Mouse (Mus musculus): ENCODE data around the gene Rara.
A peak's percentile ranks its signal among the peaks of the same experiment; 100 is the strongest.
"Not testable (repeated sequence)": the region's sequence is repeated elsewhere in the genome, so short reads cannot be mapped to it uniquely, and the experiment has no call there.

Rara gene

GRCm38 (mm10) chr11:98968716-98969495 is 41.3 kb downstream of the Rara start:
- DNase-seq (ENCODE audit: low read depth), result peak; percentile 58

- DNase-seq (ENCODE audit: low read depth), result peak; percentile 26
These were observed 41.9 kb downstream of the Rara start for GRCm38 (mm10) chr11:98969496-98969927.

- peak; percentile 16 for DNase-seq (ENCODE audit: low read depth)
These were observed 42.7 kb downstream of the Rara start for GRCm38 (mm10) chr11:98970191-98970925.

- DNase-seq (ENCODE audit: low read depth), result peak; percentile 29
These were observed 43.9 kb downstream of the Rara start for GRCm38 (mm10) chr11:98971316-98972031.

DNA sequence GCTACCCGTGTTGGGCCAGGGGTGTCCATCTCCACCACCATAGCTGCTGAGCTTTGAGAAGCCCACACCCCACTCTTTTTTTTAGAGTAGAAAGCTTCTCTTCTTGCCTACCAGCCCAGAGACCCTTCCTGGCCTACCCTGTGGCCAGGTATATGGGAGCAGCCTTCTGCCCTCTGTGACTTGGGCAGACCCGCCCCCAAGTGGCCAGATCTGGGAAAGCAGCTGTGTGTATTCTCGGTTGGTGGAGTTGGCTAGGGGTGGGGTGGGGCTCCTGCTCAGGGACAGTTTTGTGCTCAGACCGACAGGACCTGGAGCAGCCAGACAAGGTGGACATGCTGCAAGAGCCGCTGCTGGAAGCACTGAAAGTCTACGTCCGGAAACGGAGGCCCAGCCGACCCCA is 44.6 kb downstream of the Rara start:
- DNase-seq (ENCODE audit: low read depth), result peak; percentile 89

DNA sequence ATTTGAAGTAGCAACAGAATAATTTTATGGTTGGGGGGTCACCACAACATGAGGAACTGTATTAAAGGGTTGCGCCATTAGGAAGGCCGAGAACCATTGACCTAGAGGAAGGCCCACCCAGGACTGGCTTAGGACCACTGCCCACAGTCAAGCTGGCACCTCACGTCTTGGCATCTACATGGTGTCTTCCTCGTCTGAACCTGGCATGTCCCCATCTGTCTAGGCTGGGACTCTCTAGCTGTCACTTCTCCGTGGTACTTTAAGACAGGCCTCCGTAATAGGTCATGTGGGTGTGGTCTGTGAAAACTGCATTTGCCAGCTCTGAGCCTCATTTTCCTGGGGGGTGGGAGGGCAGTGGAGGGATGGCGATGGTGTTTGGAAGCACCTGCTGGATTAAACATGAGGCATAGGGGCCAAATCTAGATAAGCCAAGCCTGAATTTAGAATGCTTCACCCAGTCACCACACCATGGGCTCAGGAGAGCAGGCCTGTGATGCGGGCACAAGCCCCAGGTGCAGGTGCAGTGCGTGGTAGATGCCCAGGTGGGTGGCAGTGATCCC is 45.3 kb downstream of the Rara start:
- peak; percentile 25 for DNase-seq (ENCODE audit: low read depth)

- DNase-seq (ENCODE audit: low read depth), result peak; percentile 20
These were observed 46.0 kb downstream of the Rara start for GRCm38 (mm10) chr11:98973584-98973983.

DNA sequence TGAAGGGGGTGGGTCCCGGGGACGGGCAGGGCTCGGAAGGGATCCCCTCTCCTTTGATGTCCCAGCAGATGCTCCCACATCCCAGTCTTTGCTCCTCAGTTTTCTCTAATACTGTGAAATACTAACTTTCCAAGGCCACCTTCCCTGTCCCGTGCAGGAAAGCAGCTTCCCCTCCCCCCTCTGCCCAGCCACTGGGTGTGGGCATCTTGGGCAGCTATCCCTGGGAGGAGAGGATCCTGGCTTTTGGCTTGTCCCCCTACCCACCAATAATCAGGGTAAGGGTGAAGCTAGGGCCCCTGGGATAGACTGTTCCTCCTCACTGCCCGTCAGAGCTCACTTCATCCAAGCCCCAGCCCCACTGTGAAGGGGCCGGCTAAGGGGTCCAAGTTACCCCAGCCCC is 46.6 kb downstream of the Rara start:
- DNase-seq (ENCODE audit: low read depth), result no peak

DNA sequence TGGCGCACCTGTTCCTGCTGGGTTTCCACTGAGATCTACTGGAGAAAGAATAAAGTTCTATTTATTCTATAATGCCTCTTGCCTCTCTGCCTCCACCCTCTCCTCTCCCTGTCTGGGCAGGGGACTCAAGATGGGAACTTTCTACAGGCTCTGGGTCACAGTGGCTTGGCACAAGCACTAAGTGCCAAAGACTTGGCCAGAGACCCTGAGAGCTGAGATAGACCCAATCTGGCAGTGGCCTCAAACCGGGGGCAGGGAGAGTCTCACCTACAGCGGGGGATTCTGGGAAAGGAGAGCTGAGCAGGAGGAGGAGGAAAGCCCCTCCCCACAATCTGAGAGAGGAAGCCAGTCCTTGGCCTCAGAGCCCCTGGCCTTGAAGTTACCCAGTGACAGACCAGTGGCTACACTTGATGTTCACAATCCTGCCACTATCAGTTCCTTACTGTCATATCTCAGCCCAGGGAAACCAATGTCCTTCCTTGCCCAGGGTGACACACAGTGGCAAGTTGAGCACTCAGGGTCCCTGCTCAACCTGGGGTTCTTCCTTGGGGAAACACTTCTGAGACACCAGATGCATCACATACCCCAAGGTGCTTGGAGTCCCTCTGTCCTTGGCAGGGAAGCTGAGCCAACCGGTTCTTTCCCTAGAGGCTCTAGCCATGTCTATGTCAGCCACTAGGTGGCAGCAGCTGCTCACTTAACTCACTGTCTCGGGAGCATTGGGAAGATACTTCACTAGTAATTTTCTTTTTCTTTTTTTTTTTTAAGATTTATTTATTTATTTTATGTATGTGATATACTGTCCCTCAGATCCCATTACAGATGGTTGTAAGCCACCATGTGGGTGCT is 47.5 kb downstream of the Rara start:
- peak; percentile 87 for DNase-seq (ENCODE audit: low read depth)

GRCm38 (mm10) chr11:98978526-98979148 is 51.0 kb downstream of the Rara start:
- DNase-seq (ENCODE audit: low read depth), result no peak

- no peak for DNase-seq (ENCODE audit: low read depth)
These were observed 51.7 kb downstream of the Rara start for GRCm38 (mm10) chr11:98979356-98979755.

- peak; percentile 41 for DNase-seq (ENCODE audit: low read depth)
These were observed 53.8 kb downstream of the Rara start for GRCm38 (mm10) chr11:98981289-98981996.

DNA sequence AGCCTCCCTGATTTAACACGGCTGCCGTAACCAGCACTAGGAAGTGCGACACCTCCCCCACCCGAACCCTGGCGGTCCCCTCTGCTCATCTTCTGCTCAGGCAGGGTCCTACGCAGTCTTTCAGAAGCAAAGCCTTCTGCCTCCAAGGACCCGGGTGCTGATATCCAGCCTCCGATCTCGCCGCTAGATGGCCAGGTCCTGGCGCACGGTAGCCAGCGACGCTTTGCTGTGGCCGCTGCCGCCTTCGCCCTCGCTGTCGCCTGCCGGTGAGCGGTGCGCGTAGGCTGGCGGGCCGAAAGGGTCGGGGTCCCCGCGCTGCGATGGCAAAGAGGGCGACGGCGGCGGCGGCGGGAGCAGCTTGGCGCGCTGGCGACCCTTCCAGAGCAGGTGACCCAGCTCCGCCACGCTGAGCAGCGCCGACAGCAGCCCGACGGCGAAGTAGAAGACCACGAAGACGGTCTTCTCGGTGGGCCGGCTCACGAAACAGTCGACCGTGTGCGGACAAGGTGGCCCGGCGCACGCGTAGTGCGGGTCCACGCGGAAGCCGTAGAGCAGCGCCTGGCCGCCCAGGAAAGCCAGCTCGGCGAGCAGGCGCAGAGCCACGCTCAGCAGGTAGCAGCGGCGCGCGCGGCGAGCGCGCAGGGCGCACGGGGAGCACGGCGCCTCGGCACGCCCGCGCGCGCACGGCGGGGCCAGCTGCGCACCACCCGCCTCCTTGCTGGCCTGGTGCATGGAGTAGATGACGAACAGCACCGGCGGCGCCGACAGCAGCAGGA is 54.6 kb downstream of the Rara start:
- peak; percentile 81 for DNase-seq (ENCODE audit: low read depth)

- DNase-seq (ENCODE audit: low read depth), result no peak
These were observed 55.1 kb downstream of the Rara start, which contains the start of gene Gjd3 for GRCm38 (mm10) chr11:98982773-98983133. Gjd3 (minus strand) TSS chr11:98983016.

GRCm38 (mm10) chr11:98983551-98983950 is 55.9 kb downstream of the Rara start:
- DNase-seq (ENCODE audit: low read depth), result no peak

DNA sequence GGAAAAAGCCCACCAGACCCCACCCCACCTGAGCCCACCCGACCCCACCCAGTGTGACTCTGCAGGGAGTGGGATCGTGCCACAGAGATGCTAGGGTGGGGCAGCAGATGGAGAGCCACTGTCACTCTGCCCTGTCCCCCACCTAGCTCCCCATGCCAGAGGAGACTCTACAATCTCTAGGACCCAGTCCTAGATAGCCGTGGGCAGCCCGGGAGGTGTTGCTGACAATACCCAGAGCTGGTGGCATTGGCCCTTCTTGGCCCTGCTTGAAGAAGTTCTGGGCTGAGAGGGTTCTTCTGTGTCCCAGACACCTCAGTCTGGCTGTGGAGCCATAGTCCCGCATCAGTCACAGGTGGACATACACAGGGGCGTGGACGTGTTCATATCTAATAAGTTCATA is 57.9 kb downstream of the Rara start:
- DNase-seq (ENCODE audit: low read depth), result no peak

DNA sequence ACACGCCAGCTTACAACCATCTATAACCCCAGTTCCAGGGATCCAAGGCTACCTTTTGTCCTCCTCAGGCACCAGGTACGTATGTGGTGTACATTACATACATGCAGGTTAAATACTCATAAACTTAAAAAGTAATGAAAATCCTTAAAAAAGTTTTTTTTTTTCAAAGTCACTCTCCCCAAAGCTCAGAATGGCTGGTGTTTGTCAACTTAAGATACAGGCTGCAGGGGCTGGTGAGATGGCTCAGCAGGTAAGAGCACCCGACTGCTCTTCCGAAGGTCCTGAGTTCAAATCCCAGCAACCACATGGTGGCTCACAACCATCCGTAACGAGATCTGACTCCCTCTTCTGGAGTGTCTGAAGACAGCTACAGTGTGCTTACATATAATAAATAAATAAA is 60.6 kb downstream of the Rara start:
- not testable (repeated sequence) for DNase-seq (ENCODE audit: low read depth)

DNA sequence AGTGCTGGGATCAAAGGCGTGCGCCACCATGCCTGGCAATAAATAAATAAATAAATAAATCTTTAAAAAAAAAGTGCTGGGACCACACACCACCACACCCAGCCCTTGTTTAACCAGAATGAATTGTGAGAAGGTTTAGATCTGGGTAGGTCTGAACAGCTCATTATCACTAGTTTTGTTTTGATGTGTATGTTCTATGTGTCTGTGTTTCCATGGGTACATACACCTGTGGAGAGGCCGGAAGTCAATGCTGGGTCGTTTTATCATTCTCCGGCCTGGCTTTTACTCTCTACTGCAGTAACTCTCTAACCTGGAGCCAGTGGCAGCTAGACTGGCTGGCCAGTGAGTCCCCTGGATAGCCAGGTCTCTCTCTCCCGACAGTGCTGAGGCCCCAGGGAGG is 63.2 kb downstream of the Rara start:
- DNase-seq (ENCODE audit: low read depth), result no peak

DNA sequence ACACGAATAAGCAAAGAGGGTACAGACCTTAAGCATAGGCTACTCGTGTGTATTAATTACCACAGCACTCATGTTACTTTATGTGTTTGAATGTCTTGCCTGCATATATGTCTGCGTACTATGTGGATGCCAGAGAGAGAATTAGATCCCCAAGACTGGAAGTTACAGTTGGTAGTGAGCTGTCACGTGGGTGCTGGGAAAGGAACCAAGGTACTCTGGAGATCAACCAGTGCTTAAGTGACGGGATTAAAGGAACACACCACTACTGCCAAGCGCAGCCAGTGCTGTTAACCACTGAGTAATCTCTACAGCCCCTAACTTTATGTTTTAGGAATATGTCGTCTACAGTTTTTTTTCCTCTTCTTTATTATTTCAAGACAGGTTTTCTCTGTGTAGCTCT is 68.4 kb downstream of the Rara start:
- DNase-seq (ENCODE audit: low read depth), result no peak

- DNase-seq (ENCODE audit: low read depth), result no peak
These were observed 70.0 kb downstream of the Rara start for GRCm38 (mm10) chr11:98997659-98998058.
